Mouse (Mus musculus) yolk sac, embryonic 10.5 days (tissue): ENCODE data around the gene Mrtfb.

Source experiments
- DNase-seq: peaks from one replicate; pipeline ENCODE4 v3.0.0-alpha.2; 2017; ENCODE audit warnings: low spot score

Mrtfb gene

DNA sequence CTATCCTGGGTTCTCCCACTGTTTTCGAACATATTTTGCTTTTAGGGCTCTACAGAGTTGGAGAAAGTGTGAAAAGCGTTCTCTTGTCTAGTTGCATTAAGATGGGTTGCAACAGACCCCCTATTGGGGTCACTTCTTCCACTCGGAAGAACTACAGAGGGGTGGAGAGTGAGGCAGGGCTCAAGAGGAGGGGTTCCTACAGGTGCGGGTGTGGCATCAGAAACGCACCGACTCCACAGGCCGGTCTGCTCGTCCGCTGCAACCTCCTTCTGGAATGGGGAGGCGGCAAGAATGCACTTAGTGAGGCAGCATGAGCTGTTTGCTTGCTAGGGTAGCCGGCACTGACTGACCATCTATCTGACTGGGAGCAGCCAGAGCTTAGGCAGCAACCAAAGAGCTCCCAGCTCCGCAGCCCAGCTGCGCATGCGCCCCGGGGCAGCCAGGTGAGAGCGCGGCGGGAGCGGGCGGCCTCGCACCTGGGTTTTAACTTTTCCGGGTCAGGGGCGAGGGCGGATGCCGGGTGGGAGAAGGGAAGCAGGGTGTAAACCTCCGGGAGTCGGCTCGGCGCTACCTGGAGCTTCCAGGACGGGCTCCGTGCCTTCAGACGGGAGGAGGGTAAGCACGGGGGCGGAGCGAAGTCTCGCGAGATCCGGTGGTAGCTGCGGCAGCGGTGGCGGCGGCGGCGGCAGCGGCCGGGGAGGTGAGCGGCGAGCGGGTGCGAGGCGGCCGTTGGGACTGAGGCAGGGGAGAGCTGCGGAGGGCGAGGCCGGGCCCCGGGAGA lies at the start of gene Mrtfb:
Gene Mrtfb (plus strand): TSS at position 627 of the 781 bp plus-strand sequence.
- DNase-seq: peak; percentile 92

DNA sequence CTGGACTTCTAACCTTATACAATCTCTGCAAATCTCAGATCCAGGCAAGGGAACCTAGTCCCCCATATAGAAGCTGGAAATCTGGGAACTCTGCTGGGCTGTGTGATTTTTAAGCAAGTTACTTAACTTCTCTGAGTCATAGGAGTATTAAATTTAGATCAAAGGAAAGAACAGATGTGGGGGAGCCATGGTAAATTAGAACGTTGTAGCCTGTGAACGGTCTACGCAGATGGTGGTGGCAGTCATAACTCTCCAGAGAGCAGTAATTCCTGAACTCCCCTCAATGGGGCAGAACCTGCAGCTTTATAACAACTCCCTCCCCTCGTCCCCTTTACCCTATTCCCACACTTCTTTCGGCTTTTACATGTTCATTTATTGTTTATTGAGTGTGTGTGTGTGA lies 48.6 kb upstream of the Mrtfb start:
- DNase-seq: no peak

DNA sequence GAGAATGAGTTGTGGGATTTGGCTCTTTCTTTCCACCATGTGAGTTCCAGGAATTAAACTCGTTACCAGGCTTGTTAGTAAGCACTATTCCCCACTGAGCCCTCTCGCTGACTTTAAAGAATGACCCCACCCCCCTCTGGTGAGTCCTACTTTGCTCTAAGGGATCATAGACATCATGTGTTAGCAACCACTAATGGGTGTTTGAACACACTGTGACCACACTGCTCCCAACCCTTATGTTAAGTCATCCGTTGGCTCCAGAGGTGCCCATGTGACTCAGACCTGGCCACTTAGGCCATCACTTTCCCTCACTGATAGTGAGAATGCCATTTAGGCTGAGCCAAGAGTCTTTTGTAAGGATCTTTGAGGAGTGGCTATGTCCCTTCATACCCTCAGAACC lies 48.2 kb upstream of the Mrtfb start:
- DNase-seq: no peak

DNA sequence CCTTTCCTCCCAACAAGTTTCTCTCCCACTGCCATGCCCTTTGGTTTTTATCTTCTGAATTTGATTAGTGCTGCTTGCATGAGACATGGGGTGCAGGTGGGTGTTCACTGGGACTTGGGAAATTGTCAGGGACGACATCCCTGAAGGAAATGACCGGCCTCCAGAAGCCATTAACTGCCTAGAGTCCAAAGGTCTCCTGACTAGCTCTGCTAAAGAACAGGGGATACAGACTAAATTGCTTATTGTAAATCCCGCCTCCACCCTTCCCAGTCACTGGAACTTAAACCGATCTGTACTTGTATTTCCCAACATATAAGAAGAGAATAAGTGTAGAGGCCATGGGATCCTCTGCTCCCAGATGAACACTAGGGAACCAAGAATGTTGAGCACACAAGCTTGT lies 43.5 kb upstream of the Mrtfb start:
- DNase-seq: peak; percentile 17

DNA sequence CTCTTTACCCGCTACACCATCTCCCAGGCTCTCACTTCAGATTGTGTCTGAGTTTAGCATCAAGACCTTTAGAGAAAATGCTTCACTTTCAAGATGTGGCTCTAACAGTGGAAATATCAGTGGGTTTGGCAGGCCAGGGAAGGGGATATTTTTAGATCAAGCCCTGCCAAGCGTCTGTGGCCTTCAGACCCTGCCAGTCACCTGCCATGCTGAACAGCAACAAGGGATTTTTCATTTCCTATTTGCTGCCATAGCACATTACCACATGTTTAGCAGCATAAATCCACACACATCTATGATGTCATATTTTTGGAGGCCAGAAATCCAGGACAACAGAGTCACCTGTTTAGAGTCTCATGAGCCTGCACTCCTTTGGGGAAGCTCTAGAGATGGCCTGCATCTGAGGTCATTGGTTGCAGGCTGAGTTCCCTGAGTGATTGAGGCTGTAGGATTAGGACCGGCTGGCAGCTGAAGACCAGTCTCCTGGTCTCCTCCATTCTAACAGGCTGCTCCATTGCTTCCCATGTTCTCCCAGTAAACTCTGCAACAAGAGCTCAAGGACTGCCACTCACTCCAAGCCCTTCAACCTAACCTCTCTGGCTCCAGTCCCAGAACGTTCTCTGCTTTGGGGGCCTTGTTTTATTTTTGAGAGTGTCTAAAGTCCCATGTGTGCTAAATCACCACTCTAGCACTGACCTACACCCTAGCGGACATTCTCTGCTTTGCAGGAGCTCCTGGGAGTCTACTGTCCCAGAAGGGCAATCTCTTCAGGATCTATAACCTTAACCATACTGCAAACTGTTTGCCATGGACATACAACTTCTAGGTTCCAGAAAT lies 39.9 kb upstream of the Mrtfb start:
- no peak for DNase-seq

DNA sequence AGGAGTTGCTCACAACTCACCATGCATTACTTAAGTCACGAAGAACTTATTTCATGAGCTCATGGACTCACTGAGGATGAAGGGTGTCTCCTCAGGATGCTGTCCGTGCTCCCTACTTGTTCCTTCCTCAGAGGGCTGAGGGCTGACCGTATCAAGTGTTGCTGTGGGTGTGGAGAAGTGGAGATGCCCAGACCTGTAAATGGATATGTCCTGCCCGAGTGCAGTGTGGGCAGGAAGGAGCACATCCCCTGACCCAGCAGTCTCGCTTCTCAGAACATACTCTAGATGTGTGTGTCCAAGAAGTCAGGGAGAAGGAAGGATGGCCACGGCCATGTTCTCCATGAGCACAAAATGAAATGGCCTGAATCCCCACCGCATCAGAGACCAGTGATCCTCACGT lies 38.3 kb upstream of the Mrtfb start:
- DNase-seq: no peak

DNA sequence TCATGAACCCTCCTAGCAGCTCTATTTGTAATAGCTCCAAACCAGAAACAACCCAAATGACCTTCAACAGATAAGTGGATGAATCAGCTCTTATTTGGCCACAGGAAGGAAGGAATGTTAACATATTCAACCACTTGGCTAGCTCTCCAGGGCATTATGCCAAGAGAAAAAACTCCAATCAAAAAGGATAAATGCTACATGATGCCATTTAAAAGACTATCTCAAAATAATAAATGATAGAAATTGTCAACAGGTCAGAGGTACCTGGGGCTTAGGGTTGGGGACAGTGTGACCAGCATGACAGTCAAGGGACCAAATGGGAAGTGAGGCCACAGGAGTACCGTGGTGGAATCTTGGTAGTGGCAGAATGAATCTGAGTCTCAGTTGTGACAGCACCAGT lies 34.8 kb upstream of the Mrtfb start:
- DNase-seq: no peak

DNA sequence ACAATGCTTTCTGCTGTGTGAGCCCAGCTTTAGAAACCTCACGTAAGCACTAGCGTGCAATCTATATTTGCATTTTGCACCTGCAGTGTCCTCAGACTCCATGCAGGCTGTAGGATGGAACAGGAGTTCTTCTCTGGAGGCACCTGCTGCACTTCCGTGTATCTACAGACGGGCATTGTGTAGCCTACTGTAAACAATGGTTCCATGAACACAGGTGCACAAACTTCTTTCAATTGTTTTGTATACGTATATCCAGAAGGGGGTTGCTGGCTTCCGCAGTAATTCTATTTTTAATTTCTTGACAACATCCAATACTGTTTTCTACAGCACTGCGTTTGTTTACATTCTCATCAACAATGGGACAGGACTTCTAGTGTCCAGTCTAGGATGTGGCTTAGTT lies 24.2 kb upstream of the Mrtfb start:
- no peak for DNase-seq

DNA sequence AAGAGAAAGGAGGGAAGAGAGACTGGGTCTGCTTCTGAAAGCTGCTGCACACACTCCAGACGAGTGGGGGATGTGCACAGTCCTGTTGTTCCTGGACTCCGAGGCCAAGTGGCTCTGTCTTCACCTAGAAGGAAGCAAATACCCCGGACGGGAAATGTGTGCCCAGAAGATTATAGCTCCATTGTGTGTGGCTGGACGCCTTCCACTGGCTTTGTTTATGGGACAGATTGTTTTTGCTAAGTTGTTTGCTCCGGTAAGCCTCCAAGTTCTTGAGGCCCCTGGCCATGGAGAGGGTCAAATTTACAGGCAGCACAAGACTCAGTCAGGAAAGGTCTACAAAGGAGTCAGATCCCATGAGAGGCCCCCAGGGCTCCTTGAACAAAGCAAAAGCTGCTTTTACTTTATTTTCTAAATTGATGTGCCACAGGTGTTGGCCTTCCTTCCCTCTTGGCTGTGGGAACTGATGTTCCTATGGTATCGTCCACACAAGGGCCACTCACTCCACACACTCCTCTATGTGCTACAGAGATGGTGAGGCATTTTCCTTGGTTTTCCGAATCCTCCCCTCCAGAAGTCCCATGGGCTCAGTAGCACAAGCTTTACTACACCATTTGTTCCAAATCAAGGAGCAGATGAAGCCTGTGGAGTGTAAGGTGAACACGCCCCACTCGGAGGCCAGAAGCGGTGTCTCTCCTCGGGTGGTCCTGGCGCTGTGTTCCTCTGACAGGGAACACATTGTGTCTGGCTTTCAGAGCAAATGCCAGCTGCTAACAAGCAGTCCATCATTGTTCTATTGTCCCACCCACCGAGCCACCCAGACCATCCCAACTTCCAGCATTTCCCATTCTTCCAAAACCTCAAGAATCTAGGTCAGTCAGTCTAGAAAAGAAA lies 23.1 kb upstream of the Mrtfb start:
- DNase-seq: peak; percentile 12

DNA sequence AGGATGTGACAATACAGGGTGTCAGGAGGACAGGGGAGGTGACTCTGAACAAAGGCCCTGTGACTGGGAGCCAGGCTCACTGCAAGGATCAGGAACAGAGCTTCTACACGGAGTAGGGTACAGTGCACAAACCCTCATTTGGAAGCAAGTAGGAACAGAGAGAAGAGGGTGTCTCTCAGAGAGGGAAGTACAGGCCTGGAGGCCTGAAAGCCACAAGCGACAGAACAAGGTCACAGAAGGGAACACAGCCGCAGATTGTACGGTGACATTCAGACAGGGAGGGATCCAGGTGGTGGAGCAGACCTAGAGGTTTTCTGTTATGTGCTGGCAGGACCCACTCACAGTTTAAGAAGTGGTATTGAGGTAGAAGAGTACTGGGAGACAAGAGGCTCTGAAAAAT lies 17.2 kb upstream of the Mrtfb start:
- DNase-seq: no peak

DNA sequence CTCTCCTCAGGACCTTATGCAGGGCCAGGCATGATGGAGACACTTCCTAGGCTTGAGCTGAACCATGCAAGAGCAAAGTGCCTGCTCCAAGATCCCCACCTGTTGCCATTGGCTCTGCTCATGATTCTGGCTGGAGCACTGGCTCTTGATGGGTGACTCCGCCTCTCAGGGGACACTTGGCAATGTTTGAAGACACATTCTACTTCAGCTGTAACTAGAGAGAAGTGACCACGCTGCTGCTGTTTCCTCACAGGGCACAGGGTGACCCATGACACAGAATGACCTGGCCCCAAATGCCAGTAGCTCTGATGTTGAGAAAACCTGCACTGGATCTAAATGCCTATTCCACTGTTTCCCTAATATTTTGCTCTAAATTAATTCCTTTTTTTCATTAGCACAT lies 16.7 kb upstream of the Mrtfb start:
- no peak for DNase-seq

DNA sequence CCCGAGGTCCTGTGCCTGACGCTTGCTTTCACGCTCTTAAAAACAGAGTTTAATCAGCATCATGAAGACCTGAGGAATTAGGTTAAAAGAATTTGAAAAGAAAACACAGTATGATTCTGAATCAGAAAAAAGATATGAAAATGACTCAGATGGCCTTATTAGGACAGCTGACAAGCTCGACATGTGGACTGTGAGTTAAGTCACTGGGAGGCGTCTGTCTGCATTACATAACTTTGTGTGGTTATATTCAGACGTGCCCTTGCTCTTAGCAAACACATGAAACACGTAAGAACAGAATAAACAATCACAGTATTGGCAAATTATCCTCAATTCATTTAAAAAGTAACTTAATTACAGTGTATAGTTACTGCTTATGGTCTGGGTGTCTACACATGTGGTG lies 16.0 kb upstream of the Mrtfb start:
- DNase-seq: no peak

DNA sequence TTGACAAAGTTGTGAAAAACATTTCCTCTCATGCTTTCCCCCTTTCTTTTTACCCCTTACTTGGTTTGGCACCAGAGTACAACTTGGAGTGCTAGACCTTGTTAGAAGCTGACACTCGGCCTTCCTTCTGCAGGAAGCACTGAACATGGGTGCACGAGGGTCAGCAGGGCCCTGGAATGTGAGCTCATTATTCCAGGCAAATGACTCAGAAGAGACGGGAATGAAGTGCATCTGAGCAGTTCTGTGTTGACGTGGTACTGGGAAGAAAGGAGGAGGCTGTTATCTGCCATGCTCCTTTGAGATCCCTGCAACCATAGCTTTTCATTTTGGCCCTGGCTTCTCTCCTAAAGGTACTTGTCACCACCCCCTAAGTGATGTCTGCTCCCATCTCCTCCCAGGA lies 10.6 kb upstream of the Mrtfb start:
- DNase-seq: no peak

DNA sequence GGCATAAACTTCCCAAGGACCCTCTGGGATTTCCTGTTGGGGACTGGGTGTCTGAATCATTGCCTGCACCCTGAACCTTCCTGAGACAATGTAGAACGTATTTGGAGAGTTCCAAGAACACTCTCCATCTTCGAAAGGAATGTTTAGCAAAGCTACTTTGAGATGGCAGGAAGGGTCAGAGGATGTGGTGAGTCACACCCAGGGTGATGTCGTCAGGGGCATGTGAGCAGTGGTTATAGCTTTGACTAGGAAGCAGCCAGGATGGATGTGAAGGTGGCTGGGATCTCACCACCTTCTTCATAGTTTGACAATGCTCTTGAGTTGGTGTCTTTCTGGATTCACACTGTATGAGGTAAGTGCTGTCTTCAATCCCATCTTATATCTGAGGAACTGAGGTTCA lies 9.4 kb upstream of the Mrtfb start:
- no peak for DNase-seq

DNA sequence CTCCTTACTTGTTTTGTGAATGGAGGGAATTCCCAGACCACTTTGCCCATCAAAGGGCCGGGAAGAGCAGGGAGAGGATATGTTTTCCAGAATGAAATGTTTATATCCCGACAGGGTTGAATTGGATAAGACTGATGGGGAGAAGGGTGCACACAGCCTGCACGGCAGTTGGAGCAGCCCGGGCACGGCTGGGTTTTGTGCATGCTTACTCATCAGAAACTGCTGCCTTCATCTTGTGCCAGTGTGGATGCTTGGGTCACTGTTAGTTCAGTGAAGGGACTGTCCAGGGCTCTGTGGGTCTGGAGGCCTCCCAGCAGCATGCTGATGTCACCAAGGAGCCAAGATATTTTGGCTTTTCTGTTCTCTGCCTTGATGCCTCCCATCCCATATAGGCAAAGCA lies 6.2 kb upstream of the Mrtfb start:
- no peak for DNase-seq

DNA sequence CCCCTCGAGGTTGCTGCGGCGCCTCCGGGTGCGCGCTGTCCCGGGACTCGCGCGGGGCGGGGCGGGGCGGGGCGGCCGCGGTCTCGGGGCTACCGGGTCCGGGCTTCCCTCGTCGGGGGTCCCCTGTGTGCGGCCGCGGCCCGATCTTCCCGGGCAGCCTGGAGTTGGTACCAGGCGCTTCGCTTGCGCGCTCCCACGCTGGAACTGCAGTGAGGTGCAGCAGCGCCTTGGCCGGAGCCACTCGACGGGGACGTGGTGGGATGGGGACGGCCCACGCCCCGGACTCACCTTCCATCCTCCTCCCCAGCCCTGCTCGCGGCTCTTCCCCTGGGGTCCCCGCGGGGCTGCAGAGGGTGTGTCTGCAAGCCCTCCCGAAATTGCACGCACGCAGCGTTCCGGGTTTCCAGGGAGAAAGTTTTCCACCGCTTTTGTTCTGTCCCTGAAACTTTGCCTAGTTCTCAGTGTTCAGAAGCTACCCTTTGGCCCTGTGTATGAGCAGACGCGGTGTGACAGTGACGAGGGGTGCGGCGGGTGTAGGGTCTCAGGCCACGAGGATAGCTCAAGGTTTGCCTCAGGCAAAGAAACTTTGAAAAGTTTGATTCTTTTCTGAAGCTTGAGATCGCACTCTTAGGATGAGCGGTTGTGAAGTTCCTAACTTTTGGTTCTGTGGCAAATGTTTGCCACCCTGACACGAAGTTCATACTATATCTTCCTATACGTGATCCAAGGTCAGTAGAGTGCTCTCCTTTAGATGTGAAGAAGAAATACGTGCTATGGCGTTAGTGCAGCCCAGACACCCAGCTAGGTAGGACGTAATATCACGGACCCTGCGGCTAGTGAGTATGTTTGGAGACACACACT lies 616 bp downstream of the Mrtfb start:
- DNase-seq: no peak

DNA sequence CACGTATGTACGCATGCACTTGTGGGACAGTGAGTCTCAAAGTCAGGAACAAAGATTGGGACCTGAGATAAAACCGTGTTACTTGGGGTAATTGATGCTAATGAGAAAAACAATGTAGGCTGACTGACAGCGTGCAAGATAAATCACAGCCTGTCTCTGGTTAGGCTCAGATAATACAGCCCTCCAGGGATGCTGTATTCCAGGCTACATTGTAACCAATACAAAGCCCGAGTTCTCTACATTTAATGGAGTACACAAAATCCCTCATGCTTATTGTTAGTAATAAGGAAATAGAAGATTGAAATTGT lies 1.2 kb downstream of the Mrtfb start:
- DNase-seq: no peak

DNA sequence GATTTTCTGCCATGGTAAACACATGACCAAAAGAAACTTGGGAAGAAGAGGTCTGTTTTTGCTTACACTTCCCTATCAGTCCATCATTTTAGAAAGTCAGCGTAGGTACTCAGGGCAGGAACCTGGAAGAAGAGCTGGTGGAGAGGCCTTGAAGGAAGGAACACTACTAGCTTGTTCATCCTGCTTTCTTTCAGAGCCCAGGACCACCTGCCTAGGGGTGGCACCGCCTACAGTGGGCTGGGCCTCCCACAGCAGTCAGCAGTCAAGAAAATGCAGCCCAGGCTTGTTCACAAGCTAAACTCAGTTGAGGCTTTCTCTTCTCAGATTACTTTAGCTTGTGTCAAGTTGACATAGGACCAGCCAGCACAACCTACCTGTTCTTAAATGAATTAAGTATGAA lies 2.7 kb downstream of the Mrtfb start:
- DNase-seq: peak; percentile 5

DNA sequence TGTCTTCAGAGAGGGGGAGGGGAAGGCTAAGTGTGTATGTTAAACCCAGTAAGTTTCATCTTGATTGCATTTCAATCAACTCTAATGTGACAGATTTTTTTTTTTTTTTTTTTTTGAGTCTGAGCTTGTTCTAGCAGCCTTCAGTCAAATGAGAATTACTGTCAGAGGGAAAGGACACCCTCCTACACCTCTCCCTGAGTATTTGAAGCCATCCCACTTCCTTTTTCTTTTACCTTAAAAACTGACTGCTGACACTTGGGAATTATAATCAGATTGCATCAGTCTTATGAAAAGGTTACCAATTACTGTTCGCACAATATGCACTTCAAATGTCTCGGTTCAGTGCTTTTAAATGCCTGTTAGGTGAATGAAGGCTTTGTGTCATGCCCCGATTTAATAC lies 10.0 kb downstream of the Mrtfb start:
- no peak for DNase-seq

DNA sequence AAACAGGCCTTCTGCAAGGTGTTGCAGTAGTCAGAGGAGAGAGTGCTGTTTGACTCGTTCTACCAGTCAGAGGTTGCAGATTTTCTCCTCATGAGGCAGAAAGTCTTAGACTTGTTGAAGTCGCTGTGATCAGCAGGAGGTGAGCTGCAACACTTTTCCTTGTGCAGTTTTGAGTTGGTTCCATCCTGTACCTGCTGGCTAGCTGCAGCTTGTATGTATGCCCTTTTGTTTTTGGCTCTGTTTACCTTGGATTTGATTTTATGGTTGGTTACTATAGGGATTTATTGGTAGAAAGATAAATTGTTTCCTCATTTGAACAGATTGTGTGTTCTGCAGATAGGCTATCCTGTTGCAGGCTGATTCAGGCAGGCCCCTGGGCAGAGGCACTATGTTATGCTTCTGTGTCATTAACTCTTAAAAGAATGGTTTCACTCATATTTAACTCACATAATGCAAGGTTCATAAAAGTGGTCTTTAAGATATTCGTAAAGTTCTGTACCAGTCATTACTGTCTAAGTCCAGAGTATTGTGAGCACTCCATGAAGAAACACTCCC lies 11.1 kb downstream of the Mrtfb start:
- DNase-seq: no peak

DNA sequence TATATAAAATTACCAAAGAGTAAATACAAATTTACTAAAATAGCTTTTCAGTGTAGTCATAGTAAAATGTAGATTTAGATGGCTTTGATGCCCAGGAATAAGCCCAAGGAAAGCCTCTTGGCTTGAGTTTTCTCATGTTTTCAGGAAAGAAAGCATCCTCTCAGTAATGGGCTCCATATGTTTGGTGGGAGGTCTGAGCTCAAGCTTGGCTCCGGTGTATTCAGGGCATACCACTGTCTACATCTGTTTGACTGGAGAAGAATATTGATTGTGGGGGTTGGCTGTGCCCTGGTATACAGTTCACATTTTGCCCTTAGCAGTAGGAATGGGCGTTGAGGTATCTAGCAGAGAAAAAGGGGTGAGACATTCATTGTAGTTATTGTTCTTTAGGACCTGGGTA lies 13.1 kb downstream of the Mrtfb start:
- no peak for DNase-seq
